Mouse (Mus musculus): ENCODE data around the gene Frat2.
"Not testable (repeated sequence)": the region's sequence is repeated elsewhere in the genome, so short reads cannot be mapped to it uniquely, and the experiment has no call there.

The Frat2 gene

DNA sequence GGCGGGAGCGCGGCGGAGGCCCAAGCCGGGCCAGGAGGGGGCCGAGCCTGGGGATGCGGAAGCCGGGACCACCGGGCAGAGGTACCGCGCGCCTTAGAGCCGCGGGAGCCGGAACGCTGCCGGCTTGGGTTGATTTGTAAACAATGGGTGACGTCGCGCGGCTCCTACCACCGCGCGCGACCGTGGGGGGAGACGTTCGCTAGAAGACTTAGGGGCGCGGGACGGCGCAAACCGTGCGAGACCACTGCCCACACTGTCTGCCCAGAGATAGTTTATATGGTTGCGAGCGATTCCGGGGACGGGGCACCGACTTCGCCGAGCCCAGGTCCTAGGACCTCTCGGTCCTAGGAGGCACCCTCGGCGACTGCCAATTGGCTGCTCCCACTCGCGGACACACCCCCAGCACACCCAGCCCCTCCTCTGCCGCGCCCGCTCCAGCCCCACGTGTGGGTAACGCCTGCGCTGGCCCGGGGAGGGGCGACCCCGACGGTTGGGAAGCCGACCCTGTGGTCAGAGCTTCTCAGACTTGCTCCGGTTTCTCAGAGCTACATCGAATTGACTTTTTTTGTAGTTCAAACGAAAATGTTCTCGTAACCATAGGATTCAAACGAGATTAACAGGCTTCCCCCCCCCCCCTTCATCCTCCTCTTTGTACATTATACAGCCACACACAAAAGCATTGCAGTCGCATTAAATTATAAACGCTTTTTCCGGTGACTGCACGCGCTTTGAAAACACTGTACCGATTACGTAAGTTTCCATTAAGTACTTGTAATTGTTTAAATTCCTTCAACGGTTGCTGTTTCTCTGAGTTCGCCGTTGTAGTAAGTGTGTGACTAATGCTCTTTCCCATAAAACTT, at the start of gene Frat2:
TSS of gene Frat2 (minus strand) at position 141 of the 860 bp plus-strand sequence.
- peak; percentile 87 to 90 for DNase-seq (ENCODE audit: low spot score in 2 of 2)

DNA sequence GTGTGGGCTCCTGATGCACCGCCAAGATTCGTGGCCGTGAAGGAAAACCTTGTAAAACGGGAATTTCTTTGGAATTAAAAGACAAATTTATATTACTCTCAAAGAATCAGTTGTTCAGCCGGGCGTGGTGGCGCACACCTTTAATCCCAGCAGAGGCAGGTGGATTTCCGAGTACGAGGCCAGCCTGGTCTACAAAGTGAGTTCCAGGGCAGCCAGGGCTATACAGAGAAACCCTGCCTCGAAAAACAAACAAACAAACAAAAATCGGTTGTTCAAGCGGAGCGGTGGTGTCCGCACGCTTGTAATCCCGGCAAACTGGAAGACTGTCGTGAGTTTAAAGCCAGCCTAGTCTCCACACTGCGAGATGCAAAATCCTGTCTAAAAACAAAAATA, 48.4 kb upstream of the Frat2 start:
- DNase-seq (ENCODE audit: low spot score in 2 of 2), result no peak

DNA sequence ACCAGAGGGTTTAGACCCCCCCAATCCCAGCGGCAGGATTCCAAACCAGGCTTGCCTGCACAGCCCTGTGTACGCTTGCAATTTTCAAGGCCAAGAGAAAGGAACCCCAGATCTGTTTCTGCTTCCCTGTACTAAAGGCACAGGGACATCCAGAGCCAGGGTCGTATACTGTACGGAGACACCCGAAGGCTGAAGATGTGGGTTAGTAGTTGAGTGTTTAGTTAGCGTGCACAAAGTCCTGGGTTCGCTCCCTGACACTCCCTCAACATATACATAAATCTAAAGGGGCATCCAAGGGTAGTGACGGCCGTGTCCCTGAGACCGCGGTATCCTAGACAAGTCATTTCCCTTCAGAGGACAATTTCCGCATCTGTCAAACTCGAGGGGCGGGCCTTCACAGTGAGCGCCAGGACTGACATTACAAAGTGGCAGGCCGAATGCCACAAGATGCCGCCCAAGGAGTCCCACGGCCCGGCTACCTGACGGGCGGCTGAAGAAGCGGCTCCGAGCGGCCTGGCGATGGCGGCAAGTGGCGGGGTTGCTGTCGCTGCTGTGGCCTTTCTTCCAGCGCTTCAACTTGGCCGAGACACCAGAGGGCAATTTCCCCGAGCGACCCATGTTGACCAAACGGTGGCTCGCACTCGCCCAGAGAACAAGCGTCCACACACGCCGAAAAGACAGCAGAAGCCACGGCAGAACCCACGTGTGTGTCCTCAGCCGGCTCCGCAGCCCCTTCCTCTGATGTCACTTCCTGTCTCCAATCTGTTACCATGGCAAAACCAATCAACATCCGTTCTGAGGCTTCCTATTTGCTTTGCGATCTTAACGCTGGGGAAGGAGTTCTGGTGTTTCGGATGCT, 47.8 kb upstream of the Frat2 start, which contains the start of gene Rrp12:
TSS of gene Rrp12 (minus strand) at position 714 of the 859 bp plus-strand sequence.
- DNase-seq (ENCODE audit: low spot score in 2 of 2), result peak; percentile 57 to 79

DNA sequence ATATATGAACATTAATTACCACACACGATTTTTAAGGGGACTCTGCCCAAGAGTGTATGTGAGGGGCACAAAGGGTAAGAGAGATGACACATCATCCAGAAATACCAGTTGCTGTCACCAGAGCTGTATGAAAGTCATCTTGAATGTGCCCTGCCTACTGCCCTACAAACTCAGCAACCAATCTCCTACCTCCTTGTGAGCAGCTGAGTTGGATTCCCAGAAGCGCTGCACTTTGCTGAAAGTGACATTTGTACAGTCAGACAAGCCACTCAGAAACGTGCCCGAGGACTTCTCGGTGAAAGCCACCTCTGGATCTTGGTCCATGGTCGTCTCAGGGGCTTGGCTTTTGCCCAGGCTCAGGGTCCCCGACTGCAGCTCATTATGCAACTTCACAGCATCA, 47.0 kb upstream of the Frat2 start:
- no peak for DNase-seq (ENCODE audit: low spot score in 2 of 2)

DNA sequence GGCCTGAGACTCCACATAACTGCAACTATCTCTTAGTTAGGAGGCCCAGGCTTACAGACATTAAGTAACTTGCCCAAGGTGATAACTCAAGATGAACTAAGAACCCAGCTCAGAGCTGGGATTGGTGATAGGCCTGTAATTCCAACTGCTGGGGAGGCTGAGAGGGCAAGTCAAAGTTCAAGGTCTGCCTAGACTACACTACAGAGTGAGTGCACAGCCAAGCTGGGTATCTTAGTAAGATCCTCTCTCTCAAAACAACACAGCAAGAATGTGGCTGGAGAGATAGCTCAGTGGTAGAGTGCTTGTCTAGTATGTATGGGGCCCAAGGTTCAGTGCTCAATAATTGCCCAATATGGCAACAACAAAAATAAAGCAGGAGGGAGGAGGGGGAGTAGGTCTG, 40.3 kb upstream of the Frat2 start:
- no peak for DNase-seq (ENCODE audit: low spot score in 2 of 2)

DNA sequence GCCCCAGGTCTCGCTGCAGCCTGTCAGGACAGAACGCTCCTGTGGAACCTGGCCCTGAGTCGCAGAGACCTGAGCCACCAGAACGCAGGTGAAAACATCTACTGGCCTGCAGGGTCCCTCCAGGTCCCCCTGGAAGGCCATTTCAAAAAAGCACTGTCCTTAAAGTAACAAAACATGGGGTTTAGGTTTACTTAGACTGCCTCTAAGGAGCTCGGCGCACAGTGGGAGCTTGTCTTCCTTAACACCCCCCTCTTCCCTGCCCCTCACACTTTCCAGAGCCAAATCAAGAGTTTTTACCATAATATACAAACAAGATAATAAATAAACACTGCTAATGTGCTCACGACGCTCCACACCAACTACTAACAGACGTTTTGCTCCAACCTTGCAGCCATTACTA, 36.0 kb upstream of the Frat2 start:
- DNase-seq (ENCODE audit: low spot score in 2 of 2), result no peak

DNA sequence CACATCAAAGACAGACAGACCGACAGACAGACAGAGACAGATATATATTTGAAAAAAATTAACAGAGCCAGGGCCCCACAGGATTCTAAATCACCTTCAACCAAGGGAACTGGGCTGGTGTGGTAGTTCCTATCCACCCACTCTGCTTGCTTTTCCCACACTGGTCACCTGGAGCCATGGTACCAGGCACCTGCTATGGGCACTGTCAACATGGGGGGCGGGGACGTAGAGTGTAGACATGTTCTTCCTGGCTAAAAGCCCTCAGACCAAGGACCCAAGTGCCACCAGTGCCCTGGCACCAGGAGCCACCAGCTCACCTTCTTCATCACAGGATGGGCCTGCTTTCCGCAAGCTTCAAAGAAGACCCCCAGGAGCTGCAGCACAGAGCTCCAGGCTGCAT, 33.9 kb upstream of the Frat2 start:
- DNase-seq (ENCODE audit: low spot score in 2 of 2), result no peak

DNA sequence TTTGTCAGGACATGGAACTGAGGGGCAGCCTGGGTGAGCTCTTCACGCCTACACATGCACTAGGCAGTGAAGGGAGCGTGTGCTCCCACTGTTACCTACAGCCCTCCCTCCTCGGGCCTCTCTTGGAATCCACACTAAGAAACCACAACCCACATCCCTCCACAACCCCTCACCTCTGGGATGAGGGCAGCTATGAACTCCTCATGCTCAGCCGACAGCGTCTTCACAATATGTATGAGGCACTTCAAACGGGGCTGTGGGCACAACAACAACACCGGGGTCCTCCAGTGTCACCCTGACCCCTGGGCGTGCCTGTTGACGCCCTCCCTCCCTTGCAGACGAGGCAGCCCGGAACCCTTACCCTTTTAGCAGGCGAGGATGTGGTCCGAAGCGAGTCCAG, 26.4 kb upstream of the Frat2 start:
- no peak for DNase-seq (ENCODE audit: low spot score in 2 of 2)

DNA sequence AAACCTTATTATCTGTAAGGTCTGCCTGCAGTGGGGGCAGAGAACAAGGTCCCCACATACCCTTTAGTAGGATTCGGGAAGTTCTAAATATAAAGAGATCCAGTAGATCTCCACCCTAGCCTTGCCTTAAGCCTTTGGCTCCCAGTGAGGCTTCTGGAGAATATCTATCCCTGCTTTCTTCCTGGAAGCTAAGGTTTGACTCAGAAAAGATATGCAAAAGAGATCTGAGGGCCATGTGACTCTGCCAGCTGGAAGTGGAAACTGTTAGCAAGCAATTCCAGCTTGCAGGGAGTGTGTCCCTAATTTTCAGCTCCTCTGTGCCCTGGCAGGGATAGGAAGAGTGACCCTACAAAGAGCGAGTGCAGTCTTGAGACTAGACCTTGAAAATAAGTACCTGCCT, 24.4 kb upstream of the Frat2 start:
- no peak for DNase-seq (ENCODE audit: low spot score in 2 of 2)

DNA sequence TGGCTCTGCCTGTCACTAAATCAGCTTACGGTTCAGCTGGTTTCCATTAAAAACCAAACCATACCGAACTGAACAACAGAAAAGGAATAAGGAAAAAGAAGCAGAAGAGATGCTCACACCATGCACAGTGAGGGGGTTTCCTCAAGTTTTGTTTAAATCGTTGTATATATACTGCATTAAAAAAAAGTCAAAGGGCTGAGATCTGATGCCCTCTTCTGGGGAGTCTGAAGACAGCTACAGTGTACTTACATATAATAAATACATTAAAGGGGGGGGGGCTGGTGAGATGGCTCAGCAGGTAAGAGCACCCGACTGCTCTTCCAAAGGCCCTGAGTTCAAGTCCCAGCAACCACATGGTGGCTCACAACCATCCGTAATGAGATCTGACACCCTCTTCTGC, 22.0 kb upstream of the Frat2 start:
- DNase-seq (ENCODE audit: low spot score in 2 of 2), result not testable (repeated sequence)

DNA sequence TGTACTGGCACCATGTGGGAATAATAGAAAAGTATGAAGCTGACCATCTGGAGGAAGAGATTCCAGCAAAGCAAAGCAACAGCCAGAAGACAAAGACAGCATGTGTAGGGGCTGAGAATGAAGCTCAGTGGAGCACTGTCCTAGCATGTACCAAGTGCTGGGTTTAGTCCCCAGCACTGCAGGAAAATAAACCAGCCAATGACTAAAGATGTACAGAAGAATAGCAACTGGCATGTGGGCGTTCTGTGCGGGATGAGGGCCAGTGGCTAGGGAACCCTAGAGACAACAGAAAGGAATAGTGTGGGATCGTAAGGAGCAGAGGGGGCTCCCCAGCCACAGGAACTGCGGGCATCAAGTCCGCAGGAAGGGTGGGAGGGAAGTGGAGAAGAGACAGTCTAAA, 21.4 kb upstream of the Frat2 start:
- DNase-seq (ENCODE audit: low spot score in 2 of 2), result no peak

DNA sequence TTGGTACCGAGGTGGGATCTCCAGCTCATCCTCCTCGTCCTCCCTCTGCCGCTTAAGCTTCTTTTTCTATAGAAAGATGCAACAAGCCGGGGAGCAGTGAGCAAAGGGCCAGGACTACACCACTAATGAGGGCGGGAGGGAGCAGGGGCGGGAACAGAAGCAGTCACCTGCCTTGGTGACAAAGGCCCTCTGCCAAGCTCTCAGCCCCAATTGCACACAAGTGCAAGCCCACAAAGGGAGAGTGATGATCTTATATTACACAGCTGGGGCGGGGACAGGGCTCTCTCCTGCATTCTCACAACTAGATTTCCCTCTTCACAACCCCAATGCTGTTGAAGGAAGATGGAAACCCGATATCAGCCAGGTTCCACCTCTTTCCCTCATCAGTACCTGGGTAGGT, 18.8 kb upstream of the Frat2 start:
- no peak for DNase-seq (ENCODE audit: low spot score in 2 of 2)

DNA sequence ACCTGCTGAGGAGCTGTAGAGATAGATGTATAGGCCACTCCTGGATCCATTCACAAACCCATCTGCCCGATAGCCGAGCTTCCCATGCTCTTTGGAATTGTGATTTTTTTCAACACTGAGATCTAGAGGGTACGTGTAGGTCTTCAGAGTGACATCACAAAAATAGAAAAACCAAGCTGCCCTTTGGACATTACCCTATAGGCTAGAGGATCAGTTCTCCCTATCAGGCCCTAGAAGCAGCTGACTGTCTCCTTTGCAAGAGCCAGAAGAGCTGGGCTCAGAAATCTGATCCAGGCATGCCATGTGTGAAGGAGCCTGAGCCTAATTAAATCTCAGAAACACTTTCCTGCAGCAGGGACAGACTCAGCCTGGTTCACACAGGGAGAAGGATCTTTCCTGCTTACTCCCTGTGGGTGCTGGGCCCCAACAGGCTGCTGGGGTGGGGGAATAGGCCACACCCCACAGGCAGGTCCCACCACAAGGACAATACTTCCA, 9.9 kb upstream of the Frat2 start:
- DNase-seq (ENCODE audit: low spot score in 2 of 2), result no peak

DNA sequence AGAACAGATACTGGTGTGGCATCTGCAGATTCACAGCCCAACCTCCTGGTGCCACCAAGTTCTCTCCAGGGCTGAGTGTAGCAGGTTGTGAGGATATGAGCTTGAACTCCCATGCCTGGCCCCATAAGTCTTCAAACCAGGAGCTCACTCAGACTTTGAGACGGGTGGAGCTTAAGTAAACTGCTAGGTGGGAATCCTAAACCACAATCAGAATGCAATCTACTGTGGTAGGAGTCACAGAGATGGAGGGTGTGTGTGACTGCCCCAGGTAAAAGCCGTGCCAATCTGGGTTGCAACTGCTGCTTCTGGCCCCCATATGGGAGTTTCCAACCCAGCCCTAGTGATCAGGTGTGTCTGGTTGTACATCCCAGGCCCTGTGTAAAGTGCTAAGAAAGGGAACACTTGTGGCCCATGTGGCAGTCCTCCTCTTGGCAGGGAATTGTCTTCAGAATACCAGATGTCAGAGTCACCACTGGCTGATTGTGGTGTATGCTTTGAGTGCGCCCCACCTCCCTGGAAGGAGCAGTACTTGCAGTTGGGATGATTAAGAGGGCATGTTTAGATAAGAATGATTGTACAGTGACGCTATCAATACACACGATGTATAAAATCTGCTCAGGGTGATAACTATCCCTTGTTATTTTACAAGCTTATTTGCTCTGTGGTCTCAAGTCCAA, 9.3 kb upstream of the Frat2 start:
- DNase-seq (ENCODE audit: low spot score in 2 of 2), result no peak

DNA sequence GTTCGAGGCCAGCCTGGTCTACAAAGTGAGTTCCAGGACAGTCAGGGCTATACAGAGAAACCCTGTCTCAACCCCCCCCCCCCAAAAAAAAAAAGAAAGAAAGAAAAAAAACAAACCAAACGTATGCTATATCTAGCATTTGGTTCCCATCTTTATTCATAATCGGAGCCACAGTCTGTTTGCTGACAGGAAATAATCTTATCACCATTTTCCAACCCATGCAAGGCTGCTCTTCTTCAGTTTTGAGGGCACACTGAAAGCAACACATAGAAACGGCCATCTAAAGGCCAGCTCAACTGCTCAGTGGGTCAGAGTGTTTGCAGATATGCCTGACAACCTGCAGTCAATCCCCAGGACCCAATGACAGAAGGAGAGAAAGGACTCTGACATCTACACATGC, 4.5 kb upstream of the Frat2 start:
- no peak for DNase-seq (ENCODE audit: low spot score in 2 of 2)

DNA sequence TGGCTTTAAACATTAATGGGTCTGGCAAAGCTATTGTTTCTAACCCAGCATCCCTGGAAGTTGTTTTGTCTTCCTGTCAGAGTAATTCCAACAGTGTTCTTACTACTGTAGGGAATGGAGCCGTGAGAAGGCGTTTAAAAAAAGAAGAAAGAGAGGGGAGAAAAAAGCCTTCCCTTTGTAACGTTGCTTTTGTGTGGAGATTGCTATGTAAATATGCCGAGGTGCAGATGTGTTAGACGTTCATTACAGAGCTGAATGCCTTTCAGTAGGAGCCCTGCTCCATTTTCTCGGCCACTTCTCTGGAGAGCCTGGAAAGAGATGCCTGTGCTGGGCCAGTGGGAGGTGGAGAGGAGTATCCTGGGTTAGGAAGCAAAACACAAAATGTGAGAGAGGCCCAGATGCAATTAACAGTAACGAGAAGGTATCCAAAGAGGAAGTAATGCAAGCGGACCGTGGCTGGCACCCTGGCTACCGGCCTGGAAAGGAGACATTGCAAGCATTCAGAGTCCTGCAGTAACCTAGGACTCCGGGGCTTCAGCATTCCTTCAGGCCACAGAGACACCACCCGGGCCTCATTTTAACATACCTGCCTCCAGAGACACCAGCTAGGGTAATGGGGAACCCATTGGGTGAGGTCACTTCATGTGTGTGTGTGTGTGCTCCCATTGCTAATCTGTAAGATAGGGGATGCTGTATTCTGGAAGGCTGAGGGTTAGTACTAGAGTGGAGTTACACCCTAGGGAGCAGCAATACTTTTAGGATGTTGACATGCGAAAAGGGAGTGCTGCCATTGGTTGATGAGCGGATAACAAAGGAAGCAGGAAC, 3.0 kb upstream of the Frat2 start:
- peak in 1 of 2 experiments; percentile 36 for DNase-seq (ENCODE audit: low spot score in 2 of 2)

DNA sequence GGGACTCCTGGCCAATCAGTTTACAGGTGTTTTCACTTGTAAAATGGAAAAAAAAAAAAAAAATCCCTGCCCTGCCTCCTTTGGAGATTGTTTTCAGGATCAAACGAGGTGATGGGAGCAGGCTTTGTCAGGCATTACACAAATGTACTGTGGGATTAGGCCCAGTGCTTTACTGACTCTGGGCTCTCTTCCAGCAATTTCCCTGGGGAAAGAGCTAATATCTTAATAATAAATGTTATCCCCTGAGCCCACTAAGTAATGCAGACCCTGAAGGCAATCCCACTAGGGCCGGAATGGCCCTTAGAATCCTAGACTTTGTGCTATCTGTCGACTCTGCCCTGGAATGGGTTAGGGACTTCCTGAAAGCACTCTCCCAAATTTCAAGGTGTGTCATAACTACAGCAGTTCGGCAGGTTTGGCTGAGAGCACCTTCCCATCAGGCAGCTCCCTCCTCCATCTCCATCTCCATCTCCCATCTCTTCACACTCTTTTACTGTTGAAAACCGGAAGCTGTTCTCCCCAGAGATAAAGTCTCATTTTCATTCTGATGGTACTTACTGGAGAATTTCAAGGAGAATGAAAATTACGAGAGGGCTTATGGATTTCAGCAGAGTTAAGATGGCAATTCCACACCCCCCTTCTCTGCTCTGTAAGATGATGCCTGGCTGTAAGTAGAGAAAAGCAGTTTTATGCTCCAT, 2.2 kb upstream of the Frat2 start:
- no peak for DNase-seq (ENCODE audit: low spot score in 2 of 2)

DNA sequence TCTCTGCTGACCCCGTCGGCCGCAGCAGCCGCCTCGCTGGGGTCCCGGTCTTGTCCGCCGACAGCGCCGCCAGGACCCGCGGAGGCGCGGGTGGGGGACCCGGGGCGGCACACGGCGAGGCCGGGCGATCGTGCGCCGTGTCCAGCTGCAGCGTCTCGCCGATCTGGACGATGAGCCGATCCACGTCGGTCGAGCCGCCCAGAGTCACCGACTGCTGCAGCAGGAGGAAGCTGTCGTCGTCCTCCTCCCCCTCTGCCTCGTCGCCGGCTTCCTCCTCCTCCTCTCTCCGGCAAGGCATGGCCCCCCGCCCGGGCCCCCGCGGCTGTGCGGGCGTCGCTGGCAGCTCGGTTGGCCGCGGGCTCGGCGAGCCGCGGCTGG, 329 bp downstream of the Frat2 start:
- peak in 1 of 2 experiments; percentile 67 for DNase-seq (ENCODE audit: low spot score in 2 of 2)

DNA sequence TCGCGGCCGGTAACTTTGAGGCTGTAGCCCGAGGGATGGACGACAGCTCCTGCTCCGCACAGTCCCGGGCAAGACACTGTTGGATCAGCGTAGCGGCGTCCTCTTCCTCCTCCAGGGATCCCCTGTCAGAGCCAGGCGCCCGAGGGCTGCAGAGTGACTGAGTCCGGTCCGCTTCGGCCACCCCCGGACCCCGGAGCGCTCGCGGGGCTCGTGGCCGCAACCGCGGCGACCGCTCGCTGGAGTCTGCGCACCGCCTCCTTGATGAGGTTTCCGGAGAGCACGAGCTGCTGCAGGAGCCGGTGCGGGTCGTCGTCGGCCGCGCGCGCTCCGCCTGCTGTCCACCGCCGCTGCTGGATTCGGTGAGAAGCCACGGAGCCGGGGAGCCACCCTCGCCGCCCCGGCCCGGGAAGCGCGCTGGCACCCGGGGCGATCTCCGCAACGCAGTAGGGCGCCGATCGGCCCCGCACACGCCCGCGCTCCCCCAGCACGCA, 796 bp downstream of the Frat2 start:
- peak; percentile 60 to 64 for DNase-seq (ENCODE audit: low spot score in 2 of 2)

DNA sequence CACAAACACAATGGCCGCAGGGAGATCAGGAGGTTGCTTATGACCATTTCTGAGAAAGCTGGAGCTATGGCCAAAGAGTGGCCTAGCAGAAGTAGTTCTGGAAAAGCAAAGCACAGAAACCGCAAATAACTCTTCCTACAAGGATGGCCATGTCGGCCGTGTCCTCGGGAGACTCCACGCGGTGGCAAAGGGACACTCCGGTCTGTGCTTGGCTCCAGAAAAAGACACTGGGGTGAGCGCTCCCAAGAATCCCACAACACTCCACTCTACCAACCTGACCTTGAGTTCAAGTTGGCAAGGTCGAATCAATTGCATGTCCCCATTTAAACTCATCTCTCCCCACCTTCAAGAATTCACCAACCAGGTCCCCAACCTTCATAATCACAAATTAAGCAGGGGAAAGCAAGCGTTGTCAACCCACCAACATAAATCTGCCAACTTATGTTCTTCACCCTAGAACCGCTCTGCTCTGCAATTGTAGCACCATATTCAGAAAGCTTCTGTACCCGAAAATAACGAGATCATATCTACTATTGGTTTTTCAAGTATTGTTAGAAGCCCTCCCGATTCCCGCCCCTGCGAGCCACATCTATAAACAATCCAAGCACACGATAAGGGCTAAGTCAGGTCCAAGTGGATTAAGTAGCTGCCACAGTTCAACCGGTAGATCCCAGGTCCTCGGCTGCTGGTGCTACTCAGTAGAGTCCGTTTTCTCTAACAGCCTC, 1.4 kb downstream of the Frat2 start:
- DNase-seq (ENCODE audit: low spot score in 2 of 2), result peak; percentile 28 to 38

Data from spleen, postnatal 10 days (tissue).